Mouse (Mus musculus) stomach, postnatal 0 days (tissue): ENCODE results near the gene Unc13a. TPM values are rescaled to one million over a fixed set of nuclear protein-coding genes. Genes with fewer than 3 reads are reported as not detected.

Experiments used
- ATAC-seq: fragments of 200-750 bp; cut with Nextera tagmentation; 2 replicates; pipeline ENCODE4 v1.8.0; 2017; ENCODE audit not compliant: low FRiP score, low TSS enrichment
- DNase-seq: peaks from one replicate; pipeline ENCODE4 v3.0.0-alpha.2; 2016; ENCODE audit warnings: low spot score
- H3K27ac ChIP-seq: fragments of 300-500 bp; sonication (generic); replicated peaks from 2 replicates; pipeline ENCODE4 v1.5.1; 2014; ENCODE audit warnings: mild to moderate bottlenecking, control low read depth
- H3K27me3 ChIP-seq: fragments of 300-500 bp; sonication (generic); 2 replicates; pipeline ENCODE4 v1.6.1; 2014; ENCODE audit warnings: low read length; ENCODE audit not compliant: control insufficient read depth, insufficient read depth
- H3K36me3 ChIP-seq: fragments of 300-500 bp; sonication (generic); 2 replicates; pipeline ENCODE4 v1.6.1; 2014; ENCODE audit warnings: low read length, mixed read lengths; ENCODE audit not compliant: control insufficient read depth, insufficient read depth
- H3K4me1 ChIP-seq: fragments of 300-500 bp; sonication (generic); replicated peaks from 2 replicates; pipeline ENCODE4 v1.6.1; 2014; ENCODE audit warnings: antibody characterized with exemption; ENCODE audit not compliant: control insufficient read depth, insufficient read depth
- H3K4me2 ChIP-seq: fragments of 300-500 bp; sonication (generic); replicated peaks from 2 replicates; pipeline ENCODE4 v1.6.1; 2014; ENCODE audit warnings: low read depth, mild to moderate bottlenecking, control low read depth, moderate library complexity
- H3K4me3 ChIP-seq: fragments of 300-500 bp; sonication (generic); 2 replicates; pipeline ENCODE4 v1.5.1; 2014; ENCODE audit warnings: low read depth, low read length, control low read depth
- H3K9ac ChIP-seq: fragments of 300-500 bp; sonication (generic); 2 replicates; pipeline ENCODE4 v1.6.1; 2014; ENCODE audit warnings: mild to moderate bottlenecking, low read length, control low read depth, mixed read lengths
- H3K9me3 ChIP-seq: fragments of 300-500 bp; sonication (generic); 2 replicates; pipeline ENCODE4 v1.6.1; 2016; ENCODE audit warnings: low read length; ENCODE audit not compliant: control insufficient read depth
- CTCF ChIP-seq: IDR thresholded peaks from 2 replicates; pipeline ENCODE4 v1.5.1; 2016; ENCODE audit warnings: antibody characterized with exemption, low read depth, mild to moderate bottlenecking, moderate library complexity
- EP300 ChIP-seq: optimal IDR thresholded peaks from 2 replicates; pipeline ENCODE3; 2016; ENCODE audit warnings: antibody characterized with exemption
- WGBS: fragments of 180-500 bp; shearing (Covaris S2); extraction: QIAGEN DNeasy Blood & Tissue Kit; methylation state at CpG from one replicate; pipeline ENCODE4 v1.1.7; 2014; 5-methylcytosine and 5-hydroxymethylcytosine counted together
- microRNA-seq: library from miRNA; unstranded; fragments of <30 nt; microRNA quantifications from one replicate; pipeline ENCODE4, GENCODE M21; 2016
- polyA plus RNA-seq: library from polyadenylated mRNA; unstranded; fragments of >200 nt; fragmentation: Nextera tagmentation; extraction: Ambion mirVana; gene quantifications from 2 replicates; pipeline ENCODE4 v1.2.1, GENCODE M21; 2015

Unc13a gene
- polyA plus RNA-seq, 1 experiment from 2014 or later, result 0.46 TPM

- Histone ChIP-seq H3K27me3 (no peaks in the 10 kb centered on the region), H3K4me1 (no peaks in the 10 kb centered on the region; the same call in 1 of the 2 replicates), H3K36me3 (no peaks in the 10 kb centered on the region), H3K27ac (no peak overlapping the region), H3K4me3 (no peak overlapping the region), H3K9me3 (no peaks in the 10 kb centered on the region), H3K9ac (no peak overlapping the region), H3K4me2 (no peak overlapping the region)
- ATAC-seq, result no peak
- DNase-seq, result no peak
- WGBS, result 59% methylated on average over 1 of the region's 1 CpGs
- TF ChIP-seq CTCF (no peak), EP300 (no peak)
Measured at GRCm38 (mm10) chr8:71579009-71579408, 92.5 kb downstream of the Unc13a start.

- TF ChIP-seq CTCF (no peak), EP300 (no peak)
Measured at GRCm38 (mm10) chr8:71577856-71578387, 93.6 kb downstream of the Unc13a start.

GRCm38 (mm10) chr8:71575020-71575419, 96.5 kb downstream of the Unc13a start:
- Histone ChIP-seq H3K27ac (no peak overlapping the region), H3K27me3 (no peaks in the 10 kb centered on the region), H3K4me3 (no peak overlapping the region), H3K36me3 (no peaks in the 10 kb centered on the region), H3K9ac (no peak overlapping the region), H3K4me2 (no peak overlapping the region), H3K9me3 (no peaks in the 10 kb centered on the region), H3K4me1 (no peaks in the 10 kb centered on the region; the same call in 1 of the 2 replicates)
- ATAC-seq (no peak), DNase-seq (no peak)
- WGBS, result 37% methylated on average over 1 of the region's 1 CpGs
- no peak for TF ChIP-seq CTCF

More at GRCm38 (mm10) chr8:71577856-71578387, 93.6 kb downstream of the Unc13a start:
- DNase-seq, result no peak
- no peaks in the 10 kb centered on the region for H3K36me3 ChIP-seq
- no peaks in the 10 kb centered on the region for H3K9me3 ChIP-seq
- no peak overlapping the region for H3K4me2 ChIP-seq
- H3K27me3 ChIP-seq, result no peaks in the 10 kb centered on the region
- ATAC-seq, result no peak
- H3K27ac ChIP-seq, result no peak overlapping the region
- WGBS, result 70% methylated on average over 4 of the region's 4 CpGs
- no peaks in the 10 kb centered on the region; the same call in none of the 2 replicates for H3K4me1 ChIP-seq
- H3K9ac ChIP-seq, result no peak overlapping the region
- no peak overlapping the region for H3K4me3 ChIP-seq

- 64% methylated on average over 7 of the region's 7 CpGs for WGBS
- Histone ChIP-seq H3K9me3 (no peaks in the 10 kb centered on the region), H3K27me3 (no peaks in the 10 kb centered on the region), H3K36me3 (no peaks in the 10 kb centered on the region), H3K4me3 (no peak overlapping the region), H3K4me1 (no peaks in the 10 kb centered on the region; the same call in 1 of the 2 replicates), H3K27ac (no peak overlapping the region), H3K4me2 (no peak overlapping the region), H3K9ac (no peak overlapping the region)
- ATAC-seq (no peak), DNase-seq (no peak)
- TF ChIP-seq CTCF (no peak), EP300 (no peak)
Measured at GRCm38 (mm10) chr8:71574426-71574825, 97.1 kb downstream of the Unc13a start.

Small RNA genes lying within 50 kb of the gene (microRNA-seq; reads per million reads assigned to microRNA genes)
- not detected for gene Mir6769b

Other genes starting within 250 kb of the Unc13a start
- gene Abhd8, start 208.1 kb downstream of the Unc13a start, polyA plus RNA-seq, result 22.1 and 23.5 TPM in 2 replicates
- gene Mrpl34, start 206.8 kb downstream of the Unc13a start, polyA plus RNA-seq, result 127 and 137 TPM in 2 replicates
- 72.5 and 74.5 TPM in 2 replicates for gene Dda1, start 202.6 kb downstream of the Unc13a start, polyA plus RNA-seq
- 0.68 and 1.1 TPM in 2 replicates for gene Ano8, start 185.8 kb downstream of the Unc13a start, polyA plus RNA-seq
- 7.2 and 8.2 TPM in 2 replicates for gene Gtpbp3, start 183.7 kb downstream of the Unc13a start, polyA plus RNA-seq
- gene Plvap, start 160.0 kb downstream of the Unc13a start, polyA plus RNA-seq, result 56.3 and 60.9 TPM in 2 replicates
- gene Ccdc194, start 146.0 kb downstream of the Unc13a start, polyA plus RNA-seq, result 0.29 and 0.46 TPM in 2 replicates
- 32.8 and 34.2 TPM in 2 replicates for gene Bst2, start 134.3 kb downstream of the Unc13a start, polyA plus RNA-seq
- 103 TPM in 2 replicates for gene Mvb12a, start 128.8 kb downstream of the Unc13a start, polyA plus RNA-seq
- gene Tmem221, start 112.9 kb downstream of the Unc13a start, polyA plus RNA-seq, result 1.0 and 1.4 TPM in 2 replicates
- gene Nxnl1, start 105.2 kb downstream of the Unc13a start, polyA plus RNA-seq, result 0.04 and 0.05 TPM in 2 replicates
- gene Slc27a1, start 102.9 kb downstream of the Unc13a start, polyA plus RNA-seq, result 26.5 and 27.4 TPM in 2 replicates
- 221 and 223 TPM in 2 replicates for gene Pgls, start 79.6 kb downstream of the Unc13a start, polyA plus RNA-seq
- gene Fam129c, start 74.1 kb downstream of the Unc13a start, polyA plus RNA-seq, result 0.99 and 1.4 TPM in 2 replicates
- 40.3 and 41.1 TPM in 2 replicates for gene Colgalt1, start 60.8 kb downstream of the Unc13a start, polyA plus RNA-seq
- 4.6 and 5.4 TPM in 2 replicates for gene Jak3, start 4.5 kb upstream of the Unc13a start, polyA plus RNA-seq
- 1.9 and 2.6 TPM in 2 replicates for gene Insl3, start 17.5 kb upstream of the Unc13a start, polyA plus RNA-seq
- gene B3gnt3, start 30.0 kb upstream of the Unc13a start, polyA plus RNA-seq, result 35.9 and 36.9 TPM in 2 replicates
- 4.8 and 5.9 TPM in 2 replicates for gene Fcho1, start 54.0 kb upstream of the Unc13a start, polyA plus RNA-seq
- gene Zfp709, start 210.3 kb upstream of the Unc13a start, polyA plus RNA-seq, result 2.7 and 2.8 TPM in 2 replicates
- 1.3 and 1.5 TPM in 2 replicates for gene Zfp882, start 236.9 kb upstream of the Unc13a start, polyA plus RNA-seq
- gene Zfp617, start 236.9 kb upstream of the Unc13a start, polyA plus RNA-seq, result 11.7 and 12.5 TPM in 2 replicates